Mouse (Mus musculus): ENCODE measurements at regions not wholly inside any gene's neighbourhood (a gene's known extent, or its start where the extent isn't known, plus 50 kb on each side); places are given as distances from the start of the nearest gene placed in this dataset.

DNA sequence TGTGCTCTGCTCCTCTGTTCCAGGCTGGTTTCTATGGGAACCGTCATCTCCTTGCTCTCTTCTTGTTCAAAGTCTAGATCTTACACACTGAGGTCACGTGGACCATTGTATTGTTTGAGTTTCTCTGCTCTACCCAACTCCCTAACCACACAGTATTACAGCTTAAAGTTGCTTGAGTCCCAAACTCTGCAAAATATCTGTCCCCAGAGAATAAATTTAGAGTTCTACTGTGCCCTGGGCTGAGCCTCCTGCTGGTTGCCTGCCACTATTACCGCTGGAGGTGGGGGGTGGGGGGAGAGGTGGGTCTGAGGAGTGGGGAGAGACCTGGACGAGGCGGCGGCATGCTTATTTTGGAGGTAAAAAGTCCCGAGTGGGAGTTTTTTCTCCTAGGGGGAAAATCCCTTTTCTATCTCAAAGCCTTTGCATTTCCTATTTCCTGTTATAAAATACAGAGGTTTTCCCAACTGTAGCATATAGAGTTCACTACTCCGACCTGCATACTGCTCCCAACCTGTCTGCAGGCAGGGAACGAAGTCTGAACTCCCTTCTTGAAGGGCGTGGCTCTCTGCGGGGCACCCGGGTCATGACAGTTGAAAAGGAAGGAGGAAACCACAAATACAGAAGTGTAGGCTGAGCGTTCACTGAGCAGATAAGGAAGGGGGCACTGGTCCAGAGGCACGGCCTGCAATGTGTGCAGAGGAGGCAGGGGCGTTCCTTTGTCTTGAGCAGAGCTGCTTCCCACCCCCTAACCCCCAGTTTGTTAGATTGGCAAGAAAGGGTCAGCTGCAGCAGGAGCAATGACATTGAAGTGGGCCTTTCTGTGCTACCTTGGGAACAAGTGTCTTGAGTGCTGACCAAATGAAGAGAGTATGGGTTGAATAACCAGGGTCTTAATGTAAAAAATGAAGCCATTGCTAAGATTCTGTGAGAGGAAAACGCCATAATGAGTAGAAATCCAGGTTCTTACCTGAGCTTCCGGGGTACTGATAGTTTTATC lies 188.7 kb downstream of the Akap7 start:
- no peak for DNase-seq (ENCODE audit: low spot score)

DNA sequence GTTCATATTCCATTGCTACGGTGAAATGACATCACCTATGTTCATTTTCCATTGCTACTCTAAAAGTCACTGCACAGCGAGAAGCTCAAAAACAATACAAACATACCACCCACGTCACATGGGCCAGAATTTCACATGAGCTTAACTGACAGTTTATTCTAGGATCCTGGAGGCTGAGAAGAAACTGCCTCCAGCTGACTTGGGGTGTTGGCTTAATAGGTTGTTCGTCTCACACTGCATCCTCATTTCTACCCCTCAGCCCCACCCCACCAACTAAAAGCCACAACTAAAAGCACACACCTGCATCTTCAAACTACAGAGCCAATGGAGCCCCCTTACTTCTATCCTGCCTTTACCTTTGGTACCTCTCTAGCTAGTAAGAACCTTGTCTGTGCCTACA lies 187.0 kb upstream of the Arg1 start:
- DNase-seq (ENCODE audit: low spot score) = no peak

DNA sequence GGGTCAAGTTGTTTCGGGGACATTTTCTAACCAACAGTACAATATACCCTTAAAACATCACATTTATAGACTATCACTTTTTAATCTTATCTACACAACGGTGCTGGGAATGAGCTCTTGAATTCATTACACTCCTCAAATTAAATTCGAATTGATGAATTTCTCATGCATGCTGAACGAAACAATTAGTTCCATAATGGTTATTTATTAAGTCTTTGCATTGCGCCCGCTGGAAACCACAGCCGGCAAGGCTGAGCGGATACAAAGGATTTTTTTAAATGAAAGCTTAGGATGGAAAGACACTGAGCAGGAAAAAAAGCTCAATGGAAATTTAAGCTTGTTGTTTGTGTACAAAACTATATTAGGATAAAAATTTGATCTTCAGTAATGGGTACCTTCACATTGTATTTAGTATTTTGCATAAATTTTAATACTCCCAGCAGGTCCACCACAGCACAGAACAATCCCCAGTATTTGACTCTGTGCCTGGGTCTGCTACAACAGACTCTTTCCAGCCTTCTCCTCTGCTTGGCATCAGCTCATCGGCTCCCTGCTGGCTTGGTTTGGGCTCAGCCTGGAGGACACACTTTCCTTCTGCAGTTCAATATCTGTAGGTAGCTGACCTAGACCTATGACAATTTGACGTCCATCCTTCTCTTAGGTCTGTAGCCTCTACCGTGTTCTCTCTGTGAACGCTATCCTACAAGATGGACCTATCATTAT lies 185.3 kb upstream of the Arg1 start:
- DNase-seq (ENCODE audit: low spot score) = no peak

DNA sequence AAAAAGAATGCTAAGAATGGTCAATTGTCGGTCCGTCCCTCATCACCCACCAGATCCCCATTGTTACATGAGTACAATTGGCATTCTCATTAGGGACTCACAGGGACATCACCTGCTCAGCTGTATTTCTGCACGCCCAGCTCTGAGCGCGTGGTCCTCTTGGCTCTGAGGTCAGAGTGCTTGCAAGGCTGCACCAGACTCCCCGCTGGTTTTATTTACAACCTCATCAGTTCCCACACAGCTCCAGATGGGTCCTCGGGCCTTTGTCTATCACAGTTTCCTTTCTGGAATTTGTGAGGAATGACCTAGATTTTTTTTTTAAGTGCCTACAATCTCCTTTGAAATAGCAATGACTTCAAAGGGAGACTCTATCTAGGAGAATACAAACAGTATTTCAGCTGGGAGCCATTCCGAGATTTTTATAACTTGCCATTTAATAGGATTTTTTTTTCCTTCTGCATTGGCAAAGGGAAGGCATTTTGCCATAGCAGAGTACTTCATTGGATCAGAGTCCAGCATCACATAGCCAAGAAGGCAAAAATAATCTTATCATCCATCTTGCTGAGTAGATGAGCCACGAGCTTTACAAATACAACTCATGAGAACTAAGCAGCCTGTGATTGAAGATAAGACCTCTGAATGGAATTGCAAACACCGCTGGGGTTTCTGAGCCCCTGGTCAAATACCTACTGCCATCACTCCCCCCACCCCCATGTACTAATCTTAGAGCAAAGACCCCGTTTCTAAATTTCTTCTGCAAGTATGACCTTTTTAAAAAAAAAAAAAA lies 184.5 kb upstream of the Arg1 start:
- no peak for DNase-seq (ENCODE audit: low spot score)

DNA sequence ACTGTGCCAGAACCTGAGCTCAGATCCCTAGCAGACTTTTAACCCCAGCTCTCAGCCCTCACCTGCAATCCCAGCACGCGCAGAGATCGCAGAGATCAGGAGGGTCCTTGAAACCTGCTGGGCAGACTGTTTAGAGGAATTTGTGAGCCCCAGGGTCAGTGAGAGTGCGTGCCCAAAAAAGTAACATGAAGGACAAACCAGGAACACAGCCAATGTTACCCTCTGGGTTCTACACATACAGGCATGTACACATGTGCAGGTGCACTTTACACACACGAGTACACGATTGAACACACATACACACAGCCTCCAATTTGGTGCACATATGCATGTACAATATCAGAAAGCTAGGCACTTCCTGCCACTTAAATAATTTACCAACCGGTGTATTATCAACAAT lies 183.9 kb upstream of the Arg1 start:
- DNase-seq (ENCODE audit: low spot score) = no peak

DNA sequence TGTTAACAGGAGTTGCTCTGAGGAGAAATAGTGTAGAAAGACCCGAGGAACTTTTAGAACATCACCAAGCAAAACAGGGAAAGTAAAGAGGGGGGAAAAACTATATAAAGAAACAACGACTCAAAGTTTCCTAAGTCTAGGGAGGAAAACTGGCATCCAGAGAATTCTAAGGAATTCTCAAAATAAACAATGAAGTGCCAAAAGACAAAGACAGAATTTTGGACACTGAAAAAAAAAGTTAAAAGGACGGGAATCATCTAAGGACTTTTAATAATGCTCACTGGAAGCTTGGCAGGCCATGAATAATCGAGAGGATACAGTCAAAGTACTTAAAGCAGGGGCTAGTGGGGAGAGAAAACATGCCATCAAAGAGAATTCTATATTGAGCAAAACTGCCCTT lies 170.8 kb upstream of the Arg1 start:
- no peak for DNase-seq (ENCODE audit: low spot score)

DNA sequence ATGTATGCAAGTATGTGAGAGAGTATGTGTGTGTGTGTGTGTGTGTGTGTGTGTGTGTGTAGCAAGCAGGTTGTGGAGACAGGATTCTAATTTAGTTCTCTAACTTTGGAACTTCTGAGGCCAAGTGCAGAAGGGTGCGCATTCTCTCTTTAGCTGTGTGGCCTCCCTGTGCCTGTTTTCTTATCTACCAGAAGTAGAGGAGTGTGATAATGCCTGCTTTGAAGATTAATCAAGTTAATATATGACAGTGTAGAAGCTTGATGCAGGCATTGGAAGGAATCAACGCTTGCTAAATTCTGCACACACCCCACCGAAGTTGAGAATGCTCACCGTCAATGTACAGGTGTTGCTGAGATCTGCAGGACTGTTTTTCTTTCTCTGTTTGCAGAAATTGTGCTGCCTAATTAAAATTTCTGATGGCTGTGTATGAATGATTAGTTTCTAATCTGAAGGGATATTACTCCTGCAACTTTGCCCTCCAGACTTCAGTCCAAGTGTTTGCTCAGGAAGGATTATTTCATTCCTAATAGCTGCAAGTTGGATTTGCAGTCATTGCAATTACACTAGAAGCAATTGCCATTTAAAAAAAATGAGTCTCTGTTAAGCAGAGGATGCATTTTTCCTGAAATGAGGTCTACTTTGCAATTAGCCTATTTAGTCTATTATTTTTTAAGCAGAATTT lies 162.6 kb upstream of the Arg1 start:
- no peak for DNase-seq (ENCODE audit: low spot score)

DNA sequence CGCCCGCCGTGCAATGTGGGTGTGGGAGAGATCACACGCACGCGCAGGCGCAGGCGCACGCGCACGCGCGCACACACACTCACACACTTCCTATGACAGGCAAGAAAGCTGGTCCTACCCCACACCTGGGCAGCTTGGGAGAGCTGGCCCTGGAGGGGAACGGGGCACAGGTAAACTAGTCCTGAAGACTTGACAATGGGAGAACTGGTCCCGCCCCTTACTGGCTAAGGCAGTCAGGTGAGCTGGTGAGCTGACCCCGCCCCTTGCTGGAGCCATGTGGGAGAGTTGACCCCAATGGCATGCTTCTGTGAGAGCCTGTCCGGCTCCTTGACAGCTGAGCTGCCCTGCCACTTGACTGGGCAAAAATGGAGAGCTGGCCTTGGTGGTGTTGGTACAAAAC lies 159.5 kb upstream of the Arg1 start:
- no peak for DNase-seq (ENCODE audit: low spot score)

DNA sequence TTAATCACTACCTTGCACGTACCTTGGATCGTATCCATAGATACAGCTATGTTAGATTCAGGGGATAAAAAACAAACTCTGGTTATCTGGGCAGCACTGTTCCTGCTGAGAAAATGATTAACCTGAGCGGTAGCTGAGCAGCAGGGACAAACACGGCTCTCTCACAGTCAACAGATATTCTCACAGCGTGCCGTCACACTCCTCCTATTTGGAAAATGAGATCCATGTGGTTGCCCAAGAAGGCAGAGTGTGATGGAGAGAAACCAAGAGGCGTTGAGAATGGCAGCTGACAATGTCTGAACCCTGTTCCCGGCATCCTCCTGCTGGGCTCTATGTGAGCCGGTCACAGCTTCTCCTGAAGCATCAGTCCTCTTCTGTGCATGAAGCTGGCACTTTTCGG lies 155.6 kb upstream of the Arg1 start:
- DNase-seq (ENCODE audit: low spot score) = no peak

DNA sequence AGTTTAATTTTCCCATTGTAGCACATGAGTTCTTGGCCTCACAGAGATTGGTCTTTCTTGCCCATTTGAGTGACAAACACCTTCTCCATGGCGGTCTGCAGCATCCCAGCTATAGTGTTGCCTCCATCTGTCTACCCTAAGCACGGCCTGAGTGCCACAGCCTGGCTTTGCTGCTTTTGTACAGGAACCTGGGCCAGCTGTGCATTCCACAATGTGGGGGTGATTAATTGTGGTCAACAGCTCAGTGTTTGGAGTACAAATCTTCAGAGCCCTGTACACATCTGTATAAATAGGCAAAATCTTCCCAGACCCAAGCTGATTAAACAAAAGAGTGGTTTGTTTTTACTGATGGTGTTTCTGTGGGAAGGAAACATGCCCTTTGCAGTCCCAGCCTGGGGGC lies 145.3 kb upstream of the Arg1 start:
- DNase-seq (ENCODE audit: low spot score) = no peak

DNA sequence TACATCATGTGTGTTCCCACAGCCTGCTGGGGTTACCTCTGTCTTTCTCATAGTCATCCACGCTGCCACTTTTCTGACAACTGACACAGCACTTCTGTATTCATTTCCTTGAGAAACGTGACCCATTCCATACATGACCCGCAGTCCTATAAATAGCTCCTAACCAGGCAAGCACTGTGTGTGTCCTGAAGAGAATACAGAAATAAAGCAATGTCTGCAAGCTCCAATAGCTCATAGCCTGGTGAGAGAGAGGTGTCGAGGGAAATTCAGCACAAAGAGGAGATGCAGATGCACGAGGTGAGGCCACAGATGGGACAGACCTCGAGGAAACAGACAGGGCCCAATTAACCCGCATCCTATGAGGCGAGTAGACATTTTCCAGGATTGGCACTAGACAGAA lies 141.0 kb upstream of the Arg1 start:
- DNase-seq (ENCODE audit: low spot score) = no peak

DNA sequence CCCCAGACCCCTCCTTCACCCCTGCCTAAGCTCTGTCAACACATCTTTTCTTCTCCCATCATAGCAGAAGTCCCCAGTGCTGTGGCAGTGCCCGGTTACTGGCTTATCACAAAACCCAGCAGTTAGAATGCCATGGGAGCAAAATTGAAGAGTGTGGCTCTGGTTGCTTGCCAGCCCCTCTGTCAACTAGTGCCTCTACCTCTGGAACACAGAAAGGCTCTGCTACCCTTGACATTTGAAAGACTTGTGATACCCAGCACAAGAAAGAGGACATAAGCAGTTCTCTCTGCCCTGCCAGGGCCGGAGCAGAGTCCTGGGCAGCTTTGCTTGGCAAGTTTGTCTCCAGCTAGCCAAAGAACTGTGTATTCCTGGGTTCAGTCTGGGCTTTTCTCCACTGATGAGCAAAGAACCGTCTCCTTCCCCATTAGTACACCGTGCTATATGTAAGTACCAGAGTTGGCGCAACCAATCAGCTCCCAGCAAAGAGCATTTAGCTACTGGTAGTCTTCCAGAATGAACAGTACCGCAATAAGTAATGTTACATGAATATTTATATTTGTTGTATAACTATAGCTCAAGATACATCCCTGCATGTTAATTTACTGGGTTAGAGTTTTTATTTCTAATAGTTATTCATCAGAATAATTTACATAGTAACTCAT lies 137.5 kb upstream of the Arg1 start:
- DNase-seq (ENCODE audit: low spot score) = no peak

DNA sequence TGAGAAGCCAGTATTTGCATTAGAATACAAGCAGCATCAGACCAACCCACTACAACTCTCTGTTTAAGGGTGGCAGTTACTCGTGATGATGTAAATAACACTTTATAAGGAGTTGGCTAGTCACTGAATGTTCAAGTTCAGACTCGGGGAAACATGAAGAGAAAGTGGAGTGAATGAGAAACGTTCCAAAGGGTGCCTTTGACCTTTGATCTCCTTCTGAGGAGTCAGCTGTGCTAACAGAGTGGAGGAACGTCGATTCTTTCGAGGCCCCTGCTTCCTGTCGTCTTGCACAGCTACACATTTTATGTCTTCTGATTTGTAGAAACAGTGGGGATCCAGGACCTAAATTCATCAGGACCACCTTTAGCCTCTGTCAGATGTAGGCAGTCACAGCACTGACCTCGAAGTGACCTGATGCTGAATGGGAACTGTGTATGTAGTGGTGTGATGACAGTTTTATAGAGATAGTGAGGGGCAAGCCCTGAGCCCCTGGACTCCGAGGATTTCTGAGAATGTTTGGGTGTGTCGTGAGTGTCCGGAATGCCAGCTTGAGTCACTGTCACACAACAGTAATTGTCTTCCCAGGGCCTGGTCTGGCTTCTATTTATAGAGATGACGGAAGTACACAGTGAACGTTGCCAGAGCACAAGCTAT lies 134.2 kb upstream of the Arg1 start:
- DNase-seq (ENCODE audit: low spot score) = no peak

DNA sequence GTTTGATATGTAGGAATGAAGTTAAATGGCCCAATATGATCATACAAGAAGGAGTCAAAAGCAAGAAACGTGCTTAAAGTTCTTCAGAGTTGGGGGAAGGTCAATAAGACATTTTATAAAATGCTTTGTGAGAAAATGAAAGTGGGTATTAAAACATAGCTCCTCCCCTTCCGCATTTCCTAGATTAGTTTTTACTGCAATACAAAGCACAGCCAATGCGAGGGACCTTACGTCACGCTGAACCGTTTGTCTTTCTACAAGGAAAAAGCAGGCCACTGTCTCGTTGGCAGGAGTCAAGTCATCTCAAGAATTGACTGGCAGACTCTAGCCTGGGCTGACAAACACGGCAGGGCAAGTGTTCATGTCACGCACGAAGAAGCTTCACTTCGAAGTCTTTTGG lies 131.4 kb upstream of the Arg1 start:
- DNase-seq (ENCODE audit: low spot score) = no peak

DNA sequence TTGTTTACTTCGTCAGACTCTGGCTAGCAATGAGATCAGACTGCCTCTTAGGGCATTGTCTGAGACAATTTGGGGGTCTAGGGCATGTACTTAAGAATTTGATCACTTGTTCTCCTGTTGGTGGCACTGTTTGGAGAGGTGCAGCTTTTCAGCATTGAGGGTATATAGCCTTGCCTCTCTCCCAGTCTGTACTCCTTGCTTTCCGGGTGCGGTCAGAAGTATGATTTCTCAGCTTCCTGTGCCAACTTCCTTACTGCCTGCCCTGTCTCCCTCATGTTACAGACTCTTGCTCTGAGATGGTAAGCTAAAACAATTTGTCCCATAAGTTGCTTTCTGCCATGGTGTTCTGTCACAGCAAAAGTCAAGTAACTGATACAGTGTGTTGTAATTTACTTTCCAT lies 124.7 kb upstream of the Arg1 start:
- DNase-seq (ENCODE audit: low spot score) = no peak

DNA sequence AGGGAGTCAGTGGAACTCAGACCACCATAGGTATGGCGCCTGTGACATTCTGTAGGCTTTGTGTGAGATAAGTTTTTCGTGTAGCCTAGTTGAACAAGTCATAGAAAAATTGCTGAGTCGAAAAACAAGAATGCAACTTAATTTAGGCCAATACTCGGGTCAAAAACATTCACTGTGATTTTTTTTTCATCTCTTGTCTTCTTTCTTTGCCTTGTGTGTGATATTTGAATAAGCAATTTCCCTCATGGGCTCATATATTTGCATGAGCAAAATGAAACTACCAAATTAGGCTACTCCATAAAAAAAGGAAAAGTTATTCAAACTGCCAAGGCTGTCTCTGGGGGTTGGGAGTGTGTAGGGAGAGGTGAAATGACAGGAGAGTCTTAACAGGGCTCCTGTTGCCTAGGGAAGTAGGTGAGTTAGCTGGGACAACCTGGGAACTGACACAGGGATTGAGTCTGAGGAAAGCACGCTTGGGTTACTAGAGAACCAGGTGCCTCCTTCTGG lies 124.1 kb upstream of the Arg1 start:
- no peak for DNase-seq (ENCODE audit: low spot score)

DNA sequence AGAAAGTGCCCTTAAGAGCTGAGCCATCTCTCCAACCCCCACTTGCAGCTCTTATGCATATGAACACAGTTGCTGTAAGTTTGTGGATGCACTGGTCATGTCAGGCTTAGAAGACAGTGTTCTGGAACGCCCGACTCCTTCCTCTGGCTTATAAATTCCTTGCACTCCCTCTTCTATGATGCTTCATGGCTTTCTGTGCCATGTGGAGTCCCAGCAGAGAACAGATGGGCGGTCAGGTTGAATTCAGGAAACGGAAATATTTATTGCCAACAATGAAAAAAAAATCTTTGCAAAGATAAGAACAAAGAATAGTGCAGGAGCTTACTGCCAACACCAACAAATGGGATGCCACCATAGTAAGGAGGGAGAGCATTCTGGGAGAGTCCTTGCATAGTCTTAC lies 113.9 kb upstream of the Arg1 start:
- no peak for DNase-seq (ENCODE audit: low spot score)

DNA sequence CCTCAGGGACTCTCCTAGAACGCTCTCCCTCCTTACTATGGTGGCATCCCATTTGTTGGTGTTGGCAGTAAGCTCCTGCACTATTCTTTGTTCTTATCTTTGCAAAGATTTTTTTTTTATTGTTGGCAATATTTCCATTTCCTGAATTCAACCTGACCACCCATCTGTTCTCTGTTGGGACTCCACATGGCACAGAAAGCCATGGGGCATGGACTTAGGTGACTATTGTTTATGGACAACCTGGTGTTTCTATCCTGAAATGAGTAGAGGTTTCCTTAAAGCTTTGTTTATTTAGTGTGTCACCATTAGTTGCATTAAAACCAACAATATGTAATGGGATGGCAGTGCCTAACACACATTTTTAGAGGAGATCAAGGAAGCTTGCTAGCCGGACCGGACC lies 112.6 kb upstream of the Arg1 start:
- DNase-seq (ENCODE audit: low spot score) = no peak

DNA sequence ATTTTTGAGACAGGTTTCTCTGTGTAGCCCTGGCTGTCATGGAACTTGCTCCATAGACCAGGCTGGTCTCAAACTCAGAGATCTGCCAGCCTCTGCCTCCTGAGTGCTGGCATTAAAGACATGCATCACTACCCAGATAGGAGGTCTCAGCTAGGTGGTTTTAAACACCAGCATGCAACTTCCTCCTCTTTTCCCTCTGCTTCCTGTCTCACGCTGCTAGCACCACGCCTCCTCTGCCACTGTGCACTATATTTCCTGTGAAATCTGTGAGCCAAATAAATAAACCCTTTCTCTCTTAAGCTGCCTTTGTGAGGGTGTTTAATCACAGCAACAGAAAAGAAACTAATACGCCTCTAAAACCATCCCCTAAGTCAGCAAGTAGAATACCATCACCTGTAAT lies 109.6 kb upstream of the Arg1 start:
- DNase-seq (ENCODE audit: low spot score) = no peak

DNA sequence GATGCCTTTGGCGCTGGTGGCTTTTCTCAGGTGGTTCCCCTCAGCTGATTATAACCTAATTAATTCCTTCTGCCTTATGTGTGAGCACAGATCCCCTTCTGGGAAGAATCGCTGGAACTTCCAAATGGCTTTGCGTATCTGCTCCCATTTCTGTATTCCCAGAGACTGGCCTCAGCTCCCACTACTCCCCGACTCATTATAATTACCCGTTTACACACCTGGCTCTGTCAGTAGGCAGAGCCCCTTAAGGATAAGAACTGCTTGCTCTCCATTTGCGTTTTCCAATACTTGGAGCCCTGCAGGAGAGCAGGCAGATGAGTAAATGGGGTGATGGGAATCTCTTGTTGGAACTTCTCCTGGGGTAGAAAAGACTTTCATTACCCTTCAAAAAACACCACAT lies 108.1 kb upstream of the Arg1 start:
- DNase-seq (ENCODE audit: low spot score) = no peak

DNA sequence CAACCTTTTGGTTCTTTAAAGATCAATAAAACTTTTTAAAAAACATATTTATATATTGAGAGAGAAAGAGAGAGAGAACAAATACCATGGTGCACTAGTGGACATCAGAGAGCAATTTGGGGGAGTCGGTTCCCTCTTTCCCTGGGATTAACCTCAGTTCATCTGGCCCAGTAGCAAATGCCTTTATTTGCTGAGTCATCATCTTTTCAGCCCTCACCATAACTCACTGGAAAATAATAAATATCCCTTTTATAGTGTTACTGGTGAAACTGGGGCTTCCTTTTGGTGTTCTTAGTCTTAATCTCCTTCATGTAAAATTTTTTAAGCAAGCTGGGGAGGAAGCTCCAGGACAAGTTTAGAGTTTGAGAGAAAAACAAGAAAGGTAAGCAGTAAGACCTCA lies 105.3 kb upstream of the Arg1 start:
- DNase-seq (ENCODE audit: low spot score) = no peak

All from adipocyte (in vitro differentiated cells).